Mouse (Mus musculus) C3H10T1/2 (cell line): ENCODE data around the gene Epdr1. TPM values are rescaled to one million over a fixed set of nuclear protein-coding genes. Genes with fewer than 3 reads are reported as not detected.

ENCODE experiments used
- polyA plus RNA-seq, 2 experiments: library from polyadenylated mRNA; unstranded; fragments of >200 nt; fragmentation: generic; extraction: Trizol; gene quantifications; one replicate each; pipeline ENCODE4 v1.2.1; 2012; ENCODE audit warnings: missing spikeins in 2 of 2

Epdr1 gene
- polyA plus RNA-seq = 10 to 100 TPM in 1 of 2 experiments, 1 to 10 TPM in 1; 3.3 to 35.0 TPM

GRCm38 (mm10) chr13:19619216-19619927 lies at the start of gene Epdr1:
TSS of gene Epdr1 (minus strand) at chr13:19619927.

GRCm38 (mm10) chr13:19622573-19623227 lies 3.0 kb upstream of the Epdr1 start, which contains the start of gene Sfrp4:
TSS of gene Sfrp4 (plus strand) at chr13:19623104.

Other genes starting within 250 kb of the Epdr1 start
- gene Stard3nl, start 224.1 kb downstream of the Epdr1 start, polyA plus RNA-seq = 10 to 100 TPM in 1 of 2 experiments, 1 to 10 TPM in 1; 8.2 to 25.3 TPM
- gene Sfrp4, start 3.2 kb upstream of the Epdr1 start, polyA plus RNA-seq = under 1 TPM in 1 of 2 experiments, not detected in 1; 0.13 TPM
- gene Nme8, start 77.9 kb upstream of the Epdr1 start, polyA plus RNA-seq = not detected
- gene Gpr141, start 204.3 kb upstream of the Epdr1 start, polyA plus RNA-seq = not detected